Mouse (Mus musculus) limb, embryonic 12.5 days (tissue): ENCODE measurements around the gene Aff3. TPM values are rescaled to one million over a fixed set of nuclear protein-coding genes. Genes with fewer than 3 reads are reported as not detected.

Experiments
- ATAC-seq: fragments of 200-750 bp; cut with Nextera tagmentation; 2 replicates; pipeline ENCODE4 v1.8.0; 2017; ENCODE audit warnings: low read depth, moderate TSS enrichment; ENCODE audit not compliant: insufficient number of reproducible peaks, insufficient read depth, low FRiP score, low TSS enrichment
- H3K27ac ChIP-seq: fragments of 300-500 bp; sonication (generic); 2 replicates; pipeline ENCODE4 v1.5.1; 2016; ENCODE audit warnings: mild to moderate bottlenecking, moderate library complexity
- H3K27me3 ChIP-seq: fragments of 300-500 bp; sonication (generic); 2 replicates; pipeline ENCODE4 v1.6.1; 2016; ENCODE audit warnings: mild to moderate bottlenecking, moderate library complexity
- H3K36me3 ChIP-seq: fragments of 300-500 bp; sonication (generic); 2 replicates; pipeline ENCODE4 v1.6.1; 2016; ENCODE audit warnings: mild to moderate bottlenecking, moderate library complexity
- H3K4me1 ChIP-seq: fragments of 300-500 bp; sonication (generic); replicated peaks from 2 replicates; pipeline ENCODE4 v1.6.1; 2016
- H3K4me2 ChIP-seq: fragments of 300-500 bp; sonication (generic); 2 replicates; pipeline ENCODE4 v1.6.1; 2016; ENCODE audit warnings: mild to moderate bottlenecking, moderate library complexity
- H3K4me3 ChIP-seq: fragments of 300-500 bp; sonication (generic); replicated peaks from 2 replicates; pipeline ENCODE4 v1.5.1; 2016; ENCODE audit warnings: mild to moderate bottlenecking
- H3K9ac ChIP-seq: fragments of 300-500 bp; sonication (generic); replicated peaks from 2 replicates; pipeline ENCODE4 v1.6.1; 2016; ENCODE audit warnings: mild to moderate bottlenecking, moderate library complexity
- H3K9me3 ChIP-seq: fragments of 300-500 bp; sonication (generic); 2 replicates; pipeline ENCODE4 v1.6.1; 2016; ENCODE audit warnings: mild to moderate bottlenecking, moderate library complexity
- WGBS: fragments of 180-500 bp; shearing (Covaris S2); methylation state at CpG from one replicate; pipeline ENCODE4 v1.1.7; 2016; 5-methylcytosine and 5-hydroxymethylcytosine counted together
- polyA plus RNA-seq: library from polyadenylated mRNA; unstranded; fragments of >200 nt; fragmentation: Nextera tagmentation; extraction: Ambion mirVana; gene quantifications from 2 replicates; pipeline ENCODE4 v1.2.1, GENCODE M21; 2016

Aff3 gene
- polyA plus RNA-seq, 1 experiment from 2014 or later: 48.5 TPM

DNA sequence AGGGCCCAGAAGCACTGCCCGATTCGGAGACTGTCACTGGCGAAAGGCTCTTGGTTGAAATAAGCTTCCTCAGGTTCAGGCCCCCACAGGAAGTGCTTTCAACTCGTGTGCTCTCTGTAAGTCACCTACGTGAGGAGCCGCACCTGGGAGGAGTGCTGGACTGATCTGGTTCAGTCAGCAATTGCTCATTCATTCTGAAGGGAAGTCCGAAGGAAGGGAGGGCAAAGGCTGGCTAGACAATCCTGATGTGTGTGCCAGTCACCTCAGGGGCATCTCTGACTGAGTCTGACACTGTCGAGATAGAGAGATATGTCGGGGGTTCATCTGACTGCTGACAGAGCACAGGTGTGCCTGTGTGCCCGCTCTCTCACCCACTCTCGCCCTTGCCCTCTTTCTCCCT is 413.3 kb downstream of the Aff3 start:
- Histone ChIP-seq H3K36me3 (peaks cover 28% of the 10 kb centered on the region), H3K27me3 (no peaks in the 10 kb centered on the region), H3K4me2 (no peak overlapping the region), H3K4me1 (peaks cover 9% of the 10 kb centered on the region; the same call in 1 of the 2 replicates), H3K9me3 (no peaks in the 10 kb centered on the region), H3K27ac (no peak overlapping the region), H3K9ac (no peak overlapping the region), H3K4me3 (no peak overlapping the region)
- WGBS: 92% methylated on average over 11 of the region's 11 CpGs
- no peak for ATAC-seq

DNA sequence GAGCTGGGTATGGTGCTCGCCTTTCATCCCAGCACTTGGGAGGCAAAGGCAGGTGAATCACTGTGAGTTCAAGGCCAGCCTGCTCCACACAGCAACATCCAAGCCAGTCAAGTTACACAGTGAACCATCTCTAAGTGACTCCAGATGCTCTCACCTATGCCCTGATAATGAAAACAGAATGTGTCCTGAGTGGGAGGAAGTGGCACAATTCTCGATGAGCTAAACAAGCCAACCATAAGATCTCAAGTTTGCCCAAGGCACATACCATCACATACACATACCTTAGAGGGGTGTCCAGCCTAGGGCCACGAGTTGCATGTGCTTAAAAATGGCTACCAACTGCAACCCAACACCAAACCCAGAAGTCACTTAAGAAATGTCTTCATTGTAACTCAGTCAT is 414.5 kb downstream of the Aff3 start:
- Histone ChIP-seq H3K4me2 (no peak overlapping the region), H3K36me3 (peaks cover 26% of the 10 kb centered on the region), H3K27ac (no peak overlapping the region), H3K9ac (no peak overlapping the region), H3K4me1 (peaks cover 10% of the 10 kb centered on the region), H3K9me3 (no peaks in the 10 kb centered on the region), H3K27me3 (no peaks in the 10 kb centered on the region), H3K4me3 (no peak overlapping the region)
- no peak for ATAC-seq
- 58% methylated on average over 3 of the region's 3 CpGs for whole genome bisulfite sequencing

DNA sequence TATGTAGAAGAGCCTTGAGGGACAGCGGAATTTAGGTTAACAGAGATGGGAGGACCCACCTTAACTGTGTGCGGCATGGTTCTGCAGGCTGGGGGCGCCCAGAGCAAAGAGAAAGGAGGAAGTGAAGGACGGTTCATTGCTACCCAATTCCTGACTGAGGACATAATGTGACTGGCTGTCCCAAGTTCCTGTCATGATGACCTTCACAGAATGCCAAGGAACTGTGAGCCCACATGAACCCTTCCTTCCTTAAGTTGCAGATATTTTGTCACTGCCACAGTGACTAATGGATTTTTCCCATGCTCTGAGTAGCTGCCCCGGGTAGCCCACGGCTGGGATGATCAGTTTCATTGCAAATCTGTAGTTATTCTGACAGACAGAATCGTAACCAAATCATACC is 415.2 kb downstream of the Aff3 start:
- H3K4me2 ChIP-seq: no peak overlapping the region
- H3K4me1 ChIP-seq: peaks cover 17% of the 10 kb centered on the region
- H3K36me3 ChIP-seq: peaks cover 27% of the 10 kb centered on the region
- no peaks in the 10 kb centered on the region for H3K27me3 ChIP-seq
- 79% methylated on average over 7 of the region's 7 CpGs for WGBS
- no peaks in the 10 kb centered on the region for H3K9me3 ChIP-seq
- ATAC-seq: no peak
- no peak overlapping the region for H3K9ac ChIP-seq
- H3K4me3 ChIP-seq: no peak overlapping the region
- H3K27ac ChIP-seq: no peak overlapping the region

DNA sequence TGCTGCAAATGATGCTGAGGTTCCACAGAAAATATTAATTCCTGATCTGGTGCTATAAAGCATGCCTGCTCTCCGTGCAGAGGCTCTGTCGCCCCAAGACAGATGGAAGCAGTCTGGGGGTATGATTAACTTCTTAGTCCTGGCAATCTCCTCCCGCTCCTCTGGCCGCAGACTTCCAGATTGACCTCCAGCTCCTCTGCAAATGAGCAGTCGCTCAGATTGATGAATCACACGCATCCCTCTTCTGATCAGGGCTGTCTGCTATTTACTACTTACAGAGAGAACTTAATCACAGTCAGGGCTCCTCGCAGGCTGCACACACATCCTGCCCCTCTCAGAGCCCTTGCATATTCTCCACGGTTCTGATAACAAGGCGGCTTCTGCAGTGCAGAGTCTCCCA is 416.7 kb downstream of the Aff3 start:
- Histone ChIP-seq H3K27ac (0 out of 2 replicates have a peak overlapping the region, but pooled peaks have one; percentile 50), H3K4me2 (no peak overlapping the region), H3K9ac (no peak overlapping the region), H3K27me3 (no peaks in the 10 kb centered on the region), H3K36me3 (peaks cover 20% of the 10 kb centered on the region), H3K4me1 (peaks cover 23% of the 10 kb centered on the region), H3K9me3 (no peaks in the 10 kb centered on the region), H3K4me3 (no peak overlapping the region)
- ATAC-seq: no peak
- WGBS: 13% methylated on average over 9 of the region's 9 CpGs

DNA sequence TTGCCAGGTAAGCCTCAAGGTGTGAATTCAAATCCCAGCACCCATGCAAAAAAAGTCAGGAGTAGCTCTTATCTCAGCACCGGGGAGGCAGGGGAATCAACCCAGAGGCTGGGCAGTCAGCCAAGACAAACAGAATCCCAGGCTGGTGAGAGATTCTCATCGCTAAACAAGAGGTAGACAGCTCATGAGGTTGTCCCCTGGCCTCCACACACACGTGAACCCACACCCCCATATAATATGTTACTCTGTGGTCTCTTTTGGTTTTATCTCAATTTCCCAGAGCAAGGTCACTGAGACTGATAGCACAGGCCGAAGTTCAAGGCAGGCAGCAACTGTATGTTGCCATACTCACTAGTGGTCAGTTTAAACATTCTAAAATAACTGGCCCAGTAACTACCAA is 422.2 kb downstream of the Aff3 start:
- no peaks in the 10 kb centered on the region for H3K9me3 ChIP-seq
- H3K9ac ChIP-seq: no peak overlapping the region
- no peak overlapping the region for H3K4me2 ChIP-seq
- no peak for ATAC-seq
- H3K27ac ChIP-seq: no peak overlapping the region
- no peak overlapping the region for H3K4me3 ChIP-seq
- peaks cover 10% of the 10 kb centered on the region for H3K36me3 ChIP-seq
- H3K27me3 ChIP-seq: 0 out of 2 replicates have a peak, but pooled peaks cover 2% of the 10 kb centered on the region
- H3K4me1 ChIP-seq: peaks cover 33% of the 10 kb centered on the region
- 65% methylated on average over 4 of the region's 4 CpGs for WGBS

DNA sequence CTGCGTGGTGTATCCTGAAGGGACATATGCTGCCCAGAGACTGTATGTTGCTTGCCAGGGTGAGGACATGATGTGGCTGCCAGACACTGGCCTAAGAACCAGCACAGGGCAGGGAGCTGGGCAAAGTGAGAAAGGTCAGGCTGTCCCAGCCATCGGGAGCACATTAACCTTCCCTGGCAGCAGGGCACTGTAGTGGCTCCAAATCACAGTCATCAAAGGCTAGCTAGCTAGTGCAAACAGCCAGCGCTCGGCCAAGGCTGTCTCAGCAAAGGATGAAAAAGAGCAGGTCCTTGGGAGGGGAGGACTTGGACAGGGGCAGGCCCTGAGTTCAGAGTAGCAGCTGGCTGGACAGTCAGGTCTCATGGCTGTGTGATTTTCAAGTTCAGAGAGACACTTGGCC is 423.0 kb downstream of the Aff3 start:
- no peak for ATAC-seq
- H3K36me3 ChIP-seq: peaks cover 10% of the 10 kb centered on the region
- H3K4me2 ChIP-seq: no peak overlapping the region
- H3K4me1 ChIP-seq: peaks cover 39% of the 10 kb centered on the region
- H3K9me3 ChIP-seq: no peaks in the 10 kb centered on the region
- peak overlapping the region; percentile 30; the same call in 1 of the 2 replicates for H3K27ac ChIP-seq
- H3K4me3 ChIP-seq: no peak overlapping the region
- no peak overlapping the region for H3K9ac ChIP-seq
- H3K27me3 ChIP-seq: 0 out of 2 replicates have a peak, but pooled peaks cover 2% of the 10 kb centered on the region
- 43% methylated on average over 4 of the region's 4 CpGs for WGBS

DNA sequence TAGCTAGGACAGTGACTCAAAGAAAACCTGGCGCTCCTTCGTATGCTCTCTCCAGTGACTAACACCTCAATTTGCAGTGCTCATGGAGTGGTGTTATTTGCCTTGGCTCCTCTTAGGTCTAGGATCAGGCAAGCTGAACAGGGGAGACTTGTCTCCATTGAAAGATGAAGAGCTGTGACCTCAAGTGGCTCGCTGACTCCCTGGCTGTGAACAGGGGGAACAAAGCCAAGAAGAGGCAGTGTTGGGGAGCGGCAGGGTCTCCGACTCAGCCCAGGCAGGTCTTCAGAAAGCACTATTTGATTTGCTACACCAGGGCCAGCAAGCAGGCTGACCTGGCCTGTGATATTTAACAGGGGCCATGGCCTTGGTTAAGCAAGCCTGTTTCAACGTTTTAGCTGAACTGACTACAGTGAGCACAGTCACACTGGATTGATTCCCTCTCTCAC is 423.5 kb downstream of the Aff3 start:
- no peak overlapping the region for H3K4me3 ChIP-seq
- 81% methylated on average over 6 of the region's 6 CpGs for WGBS
- peaks cover 39% of the 10 kb centered on the region for H3K4me1 ChIP-seq
- H3K9me3 ChIP-seq: no peaks in the 10 kb centered on the region
- ATAC-seq: no peak
- no peak overlapping the region for H3K27ac ChIP-seq
- H3K36me3 ChIP-seq: peaks cover 10% of the 10 kb centered on the region
- H3K27me3 ChIP-seq: 0 out of 2 replicates have a peak, but pooled peaks cover 2% of the 10 kb centered on the region
- no peak overlapping the region for H3K4me2 ChIP-seq
- H3K9ac ChIP-seq: no peak overlapping the region

DNA sequence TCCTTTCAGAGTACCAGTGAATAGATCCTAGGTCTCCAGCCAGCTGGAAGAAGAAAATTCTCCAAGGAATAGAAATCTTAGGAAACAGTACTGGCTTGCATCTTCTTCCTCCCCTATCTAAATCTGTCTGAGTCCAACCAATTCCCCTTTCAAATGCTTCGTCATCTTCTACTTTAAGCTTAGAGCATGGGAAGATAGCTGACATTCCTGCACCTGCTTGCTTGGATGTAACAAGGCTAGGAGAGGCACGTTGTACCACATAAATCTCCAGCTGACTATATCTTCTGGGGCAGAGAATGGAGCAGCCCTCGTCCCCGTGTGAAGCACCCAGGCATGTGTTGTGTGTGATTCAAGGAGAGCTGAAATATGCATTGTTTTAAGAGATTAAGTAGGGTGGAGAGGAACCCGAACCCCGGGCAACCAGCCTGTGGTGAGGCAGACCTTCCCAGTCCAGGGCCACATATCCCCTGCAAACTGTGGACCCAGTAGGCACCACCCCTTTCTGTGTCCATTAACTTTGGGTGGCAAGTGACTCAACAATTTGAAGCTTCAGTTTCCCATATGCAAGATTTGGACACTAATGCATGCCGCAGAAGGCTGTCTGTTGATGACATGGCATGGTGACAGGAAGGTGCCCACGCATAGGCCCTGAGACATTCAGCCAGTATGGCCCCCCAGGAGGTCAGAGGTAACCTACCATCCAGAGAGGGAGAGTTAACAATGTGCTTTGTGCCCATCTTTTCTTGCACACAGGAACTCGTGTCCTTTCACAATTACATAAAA is 424.1 kb downstream of the Aff3 start:
- 89% methylated on average over 9 of the region's 9 CpGs for WGBS
- no peak overlapping the region for H3K27ac ChIP-seq
- no peak overlapping the region for H3K9ac ChIP-seq

DNA sequence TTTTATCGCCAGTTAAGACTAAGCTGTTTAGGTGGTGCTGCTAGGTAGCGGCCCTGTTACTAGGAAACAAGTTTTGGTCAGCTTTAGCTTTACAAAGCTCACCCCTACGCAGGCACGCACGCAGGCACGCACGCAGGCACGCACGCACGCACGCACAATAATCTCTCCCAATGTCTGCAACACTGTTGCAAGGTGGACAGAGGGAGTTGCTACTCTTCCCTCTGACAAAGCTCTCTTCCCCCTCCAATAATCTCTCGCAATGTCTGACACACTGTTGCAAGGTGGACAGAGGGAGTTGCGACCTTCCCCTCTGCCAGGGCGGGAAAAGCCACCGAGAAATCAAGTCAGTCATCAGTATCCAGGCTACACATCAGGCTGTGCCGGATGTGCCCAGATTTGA is 425.2 kb downstream of the Aff3 start:
- 93% methylated on average over 16 of the region's 16 CpGs for WGBS
- Histone ChIP-seq H3K4me1 (peaks cover 31% of the 10 kb centered on the region), H3K4me2 (no peak overlapping the region), H3K27ac (no peak overlapping the region), H3K9ac (no peak overlapping the region), H3K27me3 (0 out of 2 replicates have a peak, but pooled peaks cover 2% of the 10 kb centered on the region), H3K9me3 (no peaks in the 10 kb centered on the region), H3K4me3 (no peak overlapping the region), H3K36me3 (peaks cover 5% of the 10 kb centered on the region; the same call in 1 of the 2 replicates)
- ATAC-seq: no peak

More for the DNA sequence above, 424.1 kb downstream of the Aff3 start:
- H3K4me2 ChIP-seq: no peak overlapping the region
- no peak overlapping the region for H3K4me3 ChIP-seq
- H3K4me1 ChIP-seq: peaks cover 39% of the 10 kb centered on the region
- no peak for ATAC-seq
- 0 out of 2 replicates have a peak, but pooled peaks cover 2% of the 10 kb centered on the region for H3K27me3 ChIP-seq
- no peaks in the 10 kb centered on the region for H3K9me3 ChIP-seq
- H3K36me3 ChIP-seq: peaks cover 10% of the 10 kb centered on the region

DNA sequence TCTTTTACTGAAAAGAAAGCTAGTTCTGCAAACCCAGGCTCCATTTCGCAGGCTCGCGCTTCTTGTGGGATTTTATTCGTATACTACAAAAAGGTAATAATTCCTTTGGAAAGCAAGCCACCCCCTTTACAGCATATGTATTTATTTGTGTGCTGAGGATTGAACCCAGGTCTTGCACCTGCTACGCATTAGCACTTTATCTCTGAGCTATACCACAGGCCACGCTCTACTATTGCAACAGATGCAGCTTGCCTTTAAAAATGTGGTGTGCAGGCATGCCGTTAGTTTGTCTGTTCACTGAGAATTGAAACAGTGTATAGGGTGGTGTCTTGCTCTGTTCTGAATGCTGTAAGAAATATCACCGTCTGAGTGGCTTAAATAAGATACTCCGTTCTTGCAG is 426.9 kb downstream of the Aff3 start:
- H3K27ac ChIP-seq: 0 out of 2 replicates have a peak overlapping the region, but pooled peaks have one; percentile 23
- 63% methylated on average over 9 of the region's 9 CpGs for WGBS
- ATAC-seq: no peak
- 0 out of 2 replicates have a peak, but pooled peaks cover 2% of the 10 kb centered on the region for H3K27me3 ChIP-seq
- no peak overlapping the region for H3K4me3 ChIP-seq
- peaks cover 25% of the 10 kb centered on the region for H3K4me1 ChIP-seq
- H3K9me3 ChIP-seq: no peaks in the 10 kb centered on the region
- peak overlapping the region; percentile 10; the same call in 1 of the 2 replicates for H3K4me2 ChIP-seq
- H3K9ac ChIP-seq: no peak overlapping the region
- H3K36me3 ChIP-seq: peaks cover 11% of the 10 kb centered on the region; the same call in 1 of the 2 replicates

DNA sequence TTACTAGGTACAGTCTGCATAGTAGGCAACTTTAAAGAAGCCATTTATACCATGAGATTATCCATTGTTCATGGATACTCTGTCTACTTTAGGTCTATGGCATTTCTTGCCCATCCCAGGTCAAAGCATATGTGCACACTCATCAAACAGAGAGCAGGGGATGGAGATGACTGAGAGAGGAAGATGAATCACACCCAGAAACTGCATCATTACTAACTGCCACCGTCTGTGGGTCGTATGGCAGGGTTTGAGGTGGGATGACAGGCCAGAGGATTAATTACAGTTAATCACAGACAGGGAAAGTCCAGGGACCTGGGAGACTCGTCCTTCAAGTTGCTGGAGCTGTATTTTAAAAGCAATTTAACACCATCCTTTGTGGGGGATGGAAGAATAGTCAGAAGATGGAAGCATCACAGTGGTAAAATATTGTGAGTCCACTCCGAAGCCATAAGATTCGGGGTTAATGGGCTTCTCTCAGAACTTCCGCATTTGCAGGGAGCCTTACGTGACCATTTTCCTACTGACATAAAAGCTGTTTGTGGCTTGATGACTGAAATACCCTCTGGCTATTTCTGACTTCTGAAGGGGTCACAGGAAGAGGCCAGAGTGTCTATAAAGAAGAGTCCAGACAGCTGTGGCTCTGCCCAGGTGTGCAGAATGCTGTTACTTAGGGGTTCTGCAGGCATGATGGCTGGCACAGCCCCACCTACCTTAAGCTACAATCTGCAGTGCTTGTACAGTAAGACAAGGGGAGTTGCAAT is 427.5 kb downstream of the Aff3 start:
- 31% methylated on average over 7 of the region's 7 CpGs for WGBS
- H3K27me3 ChIP-seq: 0 out of 2 replicates have a peak, but pooled peaks cover 2% of the 10 kb centered on the region
- H3K27ac ChIP-seq: peak overlapping the region; percentile 13; the same call in 1 of the 2 replicates
- ATAC-seq: no peak
- H3K9ac ChIP-seq: no peak overlapping the region
- peaks cover 25% of the 10 kb centered on the region for H3K4me1 ChIP-seq
- peak overlapping the region; percentile 10; the same call in 1 of the 2 replicates for H3K4me2 ChIP-seq
- peaks cover 11% of the 10 kb centered on the region; the same call in 1 of the 2 replicates for H3K36me3 ChIP-seq
- no peaks in the 10 kb centered on the region for H3K9me3 ChIP-seq
- no peak overlapping the region for H3K4me3 ChIP-seq
